Mouse (Mus musculus) neutrophil, adult 5-6 weeks (primary cell): ENCODE measurements around the gene Mettl24. TPM values are rescaled to one million over a fixed set of nuclear protein-coding genes. Genes with fewer than 3 reads are reported as not detected.

Source experiments
- ATAC-seq: fragments of 151-379, 151-347 bp; 2 replicates; pipeline ENCODE4 v1.8.0; 2017; ENCODE audit warnings: mild to moderate bottlenecking, moderate TSS enrichment; ENCODE audit not compliant: insufficient number of reproducible peaks, poor library complexity, low FRiP score, severe bottlenecking; ENCODE audit errors: extremely low read depth
- total RNA-seq: library from RNA; stranded (forward); fragments of 200-1000 nt; gene quantifications from 2 replicates; pipeline ENCODE4 v1.2.3, GENCODE M21; 2017

Gene Mettl24
- not detected in 2 replicates for total RNA-seq

- ATAC-seq: no peak
These were observed at the start of gene Mettl24 for GRCm38 (mm10) chr10:40683092-40683867. Mettl24 (plus strand) TSS chr10:40683282.

GRCm38 (mm10) chr10:40637331-40637730, 45.8 kb upstream of the Mettl24 start:
- no peak for ATAC-seq

GRCm38 (mm10) chr10:40638276-40638675, 44.8 kb upstream of the Mettl24 start:
- ATAC-seq: no peak

GRCm38 (mm10) chr10:40638823-40639819, 44.0 kb upstream of the Mettl24 start:
- no peak for ATAC-seq

- ATAC-seq: no peak
These were observed 42.7 kb upstream of the Mettl24 start for GRCm38 (mm10) chr10:40640406-40640805.

- no peak for ATAC-seq
These were observed 41.2 kb upstream of the Mettl24 start for GRCm38 (mm10) chr10:40641901-40642300.

- ATAC-seq: no peak
These were observed 40.0 kb upstream of the Mettl24 start for GRCm38 (mm10) chr10:40643126-40643525.

GRCm38 (mm10) chr10:40644456-40644855, 38.6 kb upstream of the Mettl24 start:
- no peak for ATAC-seq

GRCm38 (mm10) chr10:40645346-40645745, 37.7 kb upstream of the Mettl24 start:
- ATAC-seq: no peak

GRCm38 (mm10) chr10:40648776-40649175, 34.3 kb upstream of the Mettl24 start:
- ATAC-seq: no peak

GRCm38 (mm10) chr10:40649634-40650033, 33.4 kb upstream of the Mettl24 start:
- no peak for ATAC-seq

- ATAC-seq: no peak
These were observed 31.4 kb upstream of the Mettl24 start for GRCm38 (mm10) chr10:40651676-40652075.

GRCm38 (mm10) chr10:40665270-40665669, 17.8 kb upstream of the Mettl24 start:
- ATAC-seq: no peak

GRCm38 (mm10) chr10:40666943-40667342, 16.1 kb upstream of the Mettl24 start:
- ATAC-seq: no peak

GRCm38 (mm10) chr10:40668640-40669039, 14.4 kb upstream of the Mettl24 start:
- ATAC-seq: no peak

- no peak for ATAC-seq
These were observed 10.3 kb upstream of the Mettl24 start for GRCm38 (mm10) chr10:40672587-40673296.

GRCm38 (mm10) chr10:40673297-40673665, 9.8 kb upstream of the Mettl24 start:
- no peak for ATAC-seq

GRCm38 (mm10) chr10:40674151-40674550, 8.9 kb upstream of the Mettl24 start:
- ATAC-seq: no peak

- ATAC-seq: no peak
These were observed 7.2 kb upstream of the Mettl24 start for GRCm38 (mm10) chr10:40675921-40676320.
